Mouse (Mus musculus): ENCODE data around the gene Hoxc12. TPM values are rescaled to one million over a fixed set of nuclear protein-coding genes. Genes with fewer than 3 reads are reported as not detected.

Hoxc12 gene
- polyA plus RNA-seq, 1 experiment from 2014 or later, result not detected

DNA sequence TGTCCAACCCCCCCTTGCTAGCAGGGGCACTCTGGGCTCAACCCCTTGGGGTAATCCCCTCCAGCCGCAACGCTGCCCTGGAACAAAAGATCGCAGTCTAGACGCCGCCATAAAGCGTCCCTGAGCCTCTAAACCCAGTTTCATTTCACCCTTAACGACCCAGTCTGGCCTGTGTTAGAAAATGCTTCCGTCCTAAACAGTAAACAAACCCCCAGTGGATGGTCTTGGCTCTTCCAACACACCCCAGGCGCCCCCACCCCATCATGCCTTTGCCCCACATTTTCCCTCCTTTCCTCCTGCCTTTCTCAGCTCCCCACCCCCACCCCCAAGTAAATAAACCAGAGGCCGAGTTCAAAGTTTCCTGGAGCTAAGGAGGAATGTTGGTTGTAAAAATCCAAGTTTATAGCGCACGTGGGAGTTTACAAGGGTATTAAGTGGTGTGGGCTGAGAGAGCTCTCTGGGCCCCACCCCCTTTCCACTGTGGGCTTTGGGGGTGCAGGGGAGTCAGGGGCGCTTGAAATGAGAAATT lies 23.2 kb downstream of the Hoxc12 start:
- ATAC-seq (ENCODE audit: low FRiP score, low read depth), result no peak
- Histone ChIP-seq H3K9me3 (no peaks in the 10 kb centered on the region), H3K36me3 (no peaks in the 10 kb centered on the region), H3K4me1 (replicated peaks) (no peaks in the 10 kb centered on the region), H3K27ac (replicated peaks) (no peak overlapping the region), H3K4me2 (no peak overlapping the region), H3K27me3 (peaks cover 84% of the 10 kb centered on the region), H3K9ac (no peak overlapping the region), H3K4me3 (no peak overlapping the region)
- 1% methylated on average over 13 of the region's 13 CpGs for WGBS

- peaks cover 94% of the 10 kb centered on the region for H3K27me3 ChIP-seq
- no peaks in the 10 kb centered on the region for H3K9me3 ChIP-seq
- 2% methylated on average over 6 of the region's 6 CpGs for WGBS
- H3K4me3 ChIP-seq, result no peak overlapping the region
- no peaks in the 10 kb centered on the region for H3K36me3 ChIP-seq
- H3K4me2 ChIP-seq, result no peak overlapping the region
- ATAC-seq (ENCODE audit: low FRiP score, low read depth), result no peak
- no peak overlapping the region for H3K9ac ChIP-seq
- H3K27ac ChIP-seq (replicated peaks), result no peak overlapping the region
- no peaks in the 10 kb centered on the region for H3K4me1 ChIP-seq (replicated peaks)
Measured at GRCm38 (mm10) chr15:102961728-102962127, 25.2 kb downstream of the Hoxc12 start.

DNA sequence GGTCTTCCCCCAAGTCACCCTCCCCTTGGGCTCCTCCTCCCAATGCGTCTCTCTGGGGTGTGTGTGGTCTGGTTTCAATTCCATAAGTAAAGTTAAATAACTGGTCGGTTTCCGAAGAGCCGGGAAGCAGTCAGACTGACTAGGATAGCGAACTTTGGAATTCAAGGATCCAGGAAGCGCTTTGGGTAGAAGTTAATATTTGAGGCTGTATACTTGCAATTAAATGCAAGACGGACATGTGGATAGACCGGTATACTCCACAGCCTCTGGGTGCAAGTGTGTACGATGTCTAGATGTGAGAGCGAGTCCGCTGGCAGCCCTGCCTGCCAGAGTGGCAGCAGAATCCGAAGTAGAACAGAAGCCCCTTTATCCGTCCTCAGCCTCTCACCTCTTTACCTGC lies 25.9 kb downstream of the Hoxc12 start:
- peaks cover 94% of the 10 kb centered on the region for H3K27me3 ChIP-seq
- no peak overlapping the region for H3K4me3 ChIP-seq
- no peaks in the 10 kb centered on the region for H3K9me3 ChIP-seq
- 3% methylated on average over 13 of the region's 13 CpGs for WGBS
- no peak overlapping the region for H3K27ac ChIP-seq (replicated peaks)
- no peak overlapping the region for H3K4me2 ChIP-seq
- no peaks in the 10 kb centered on the region for H3K4me1 ChIP-seq (replicated peaks)
- no peak overlapping the region for H3K9ac ChIP-seq
- ATAC-seq (ENCODE audit: low FRiP score, low read depth), result no peak
- no peaks in the 10 kb centered on the region for H3K36me3 ChIP-seq

GRCm38 (mm10) chr15:102963259-102963658 lies 26.7 kb downstream of the Hoxc12 start:
- Histone ChIP-seq H3K27ac (replicated peaks) (no peak overlapping the region), H3K4me1 (replicated peaks) (no peaks in the 10 kb centered on the region), H3K27me3 (peaks cover 93% of the 10 kb centered on the region), H3K4me2 (no peak overlapping the region), H3K9me3 (no peaks in the 10 kb centered on the region), H3K36me3 (no peaks in the 10 kb centered on the region), H3K9ac (no peak overlapping the region), H3K4me3 (no peak overlapping the region)
- WGBS, result 5% methylated on average over 8 of the region's 8 CpGs
- no peak for ATAC-seq (ENCODE audit: low FRiP score, low read depth)

GRCm38 (mm10) chr15:102963671-102964640 lies 27.4 kb downstream of the Hoxc12 start:
- Histone ChIP-seq H3K4me2 (no peak overlapping the region), H3K27ac (replicated peaks) (no peak overlapping the region), H3K9ac (no peak overlapping the region), H3K36me3 (no peaks in the 10 kb centered on the region), H3K27me3 (peaks cover 92% of the 10 kb centered on the region), H3K9me3 (no peaks in the 10 kb centered on the region), H3K4me1 (replicated peaks) (no peaks in the 10 kb centered on the region), H3K4me3 (no peak overlapping the region)
- ATAC-seq (ENCODE audit: low FRiP score, low read depth), result no peak
- 2% methylated on average over 28 of the region's 28 CpGs for WGBS

- H3K4me3 ChIP-seq, result no peak overlapping the region
- ATAC-seq (ENCODE audit: low FRiP score, low read depth), result no peak
- H3K36me3 ChIP-seq, result no peaks in the 10 kb centered on the region
- no peaks in the 10 kb centered on the region for H3K9me3 ChIP-seq
- H3K27me3 ChIP-seq, result peaks cover 95% of the 10 kb centered on the region
- no peak overlapping the region for H3K4me2 ChIP-seq
- H3K27ac ChIP-seq (replicated peaks), result no peak overlapping the region
- no peaks in the 10 kb centered on the region for H3K4me1 ChIP-seq (replicated peaks)
- 4% methylated on average over 26 of the region's 26 CpGs for WGBS
- no peak overlapping the region for H3K9ac ChIP-seq
Measured at GRCm38 (mm10) chr15:102965003-102965891, 28.7 kb downstream of the Hoxc12 start.

DNA sequence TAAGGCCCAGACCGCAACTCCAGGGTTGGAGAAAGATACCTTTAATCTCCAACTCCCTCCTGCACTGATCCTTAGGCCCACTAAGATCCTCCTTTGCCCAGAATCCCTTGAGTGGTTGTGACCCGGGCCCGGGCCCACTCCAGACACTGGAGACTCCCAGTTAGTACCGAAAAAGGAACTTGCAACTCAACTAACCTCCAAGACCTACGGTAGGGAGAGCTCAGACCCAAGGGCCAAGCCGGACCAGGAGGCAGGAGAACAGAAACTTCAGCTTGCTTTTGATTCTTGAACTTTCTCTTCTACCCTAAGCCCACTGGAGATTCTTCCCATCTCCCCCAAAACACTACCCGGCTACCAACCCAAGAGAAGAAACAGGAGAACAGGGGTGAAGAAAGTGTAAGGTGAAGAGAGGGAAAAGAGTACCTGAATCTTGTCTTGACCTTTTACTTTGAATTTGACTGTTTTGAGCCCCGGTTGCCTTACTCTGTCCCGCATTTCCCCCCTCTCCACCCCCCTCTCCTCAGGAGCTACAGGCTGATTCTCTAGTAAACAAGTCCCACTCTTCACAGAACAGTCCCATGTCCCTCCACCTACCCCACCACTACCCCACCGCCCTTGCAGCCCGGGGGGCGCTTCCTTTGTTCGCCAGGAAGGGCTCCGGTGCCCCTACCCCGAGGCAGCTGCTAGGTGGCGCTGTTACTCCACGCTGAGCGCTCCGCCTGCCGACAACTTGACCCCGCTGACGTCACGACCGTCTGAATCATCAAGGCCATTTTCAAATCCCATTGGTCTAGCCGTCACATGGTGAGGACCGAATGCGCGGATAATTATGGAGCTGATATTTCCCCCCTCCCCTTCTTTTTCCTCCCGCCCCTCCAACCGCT lies 29.6 kb downstream of the Hoxc12 start:
- Histone ChIP-seq H3K4me2 (peak overlapping the region; percentile 18; the same call in 1 of the 2 replicates), H3K36me3 (no peaks in the 10 kb centered on the region), H3K27ac (replicated peaks) (no peak overlapping the region), H3K27me3 (peaks cover 96% of the 10 kb centered on the region), H3K9me3 (no peaks in the 10 kb centered on the region), H3K9ac (no peak overlapping the region), H3K4me3 (0 out of 2 replicates have a peak overlapping the region, but pooled peaks have one; percentile 2), H3K4me1 (replicated peaks) (no peaks in the 10 kb centered on the region)
- WGBS, result 3% methylated on average over 29 of the region's 30 CpGs
- ATAC-seq (ENCODE audit: low FRiP score, low read depth), result no peak

GRCm38 (mm10) chr15:102966776-102967311 lies 30.3 kb downstream of the Hoxc12 start, which contains the start of gene Hoxc10:
Gene Hoxc10 (plus strand): TSS chr15:102966796.
- H3K27me3 ChIP-seq, result peaks cover 96% of the 10 kb centered on the region
- peak within 1 kb of the TSS; percentile 18; the same call in 1 of the 2 replicates for H3K4me2 ChIP-seq
- no peak for ATAC-seq (ENCODE audit: low FRiP score, low read depth)
- H3K9me3 ChIP-seq, result no peaks in the 10 kb centered on the region
- H3K4me1 ChIP-seq (replicated peaks), result no peaks in the 10 kb centered on the region
- H3K4me3 ChIP-seq, result 0 out of 2 replicates have a peak within 1 kb of the TSS, but pooled peaks have one; percentile 2
- H3K9ac ChIP-seq, result no peak within 1 kb of the TSS
- H3K36me3 ChIP-seq, result no peaks in the 10 kb centered on the region
- WGBS, result 4% methylated on average over 27 of the region's 27 CpGs
- H3K27ac ChIP-seq (replicated peaks), result no peak within 1 kb of the TSS

GRCm38 (mm10) chr15:102967312-102967510 lies 30.7 kb downstream of the Hoxc12 start, which contains the start of gene Hoxc5:
Gene Hoxc5 (plus strand): TSS chr15:102967443.
- Histone ChIP-seq H3K9me3 (no peaks in the 10 kb centered on the region), H3K4me1 (replicated peaks) (no peaks in the 10 kb centered on the region), H3K27me3 (peaks cover 97% of the 10 kb centered on the region), H3K36me3 (no peaks in the 10 kb centered on the region), H3K4me3 (0 out of 2 replicates have a peak within 1 kb of the TSS, but pooled peaks have one; percentile 2), H3K4me2 (peak within 1 kb of the TSS; percentile 18; the same call in 1 of the 2 replicates), H3K9ac (no peak within 1 kb of the TSS), H3K27ac (replicated peaks) (no peak within 1 kb of the TSS)
- ATAC-seq (ENCODE audit: low FRiP score, low read depth), result no peak
- WGBS, result 3% methylated on average over 12 of the region's 12 CpGs

DNA sequence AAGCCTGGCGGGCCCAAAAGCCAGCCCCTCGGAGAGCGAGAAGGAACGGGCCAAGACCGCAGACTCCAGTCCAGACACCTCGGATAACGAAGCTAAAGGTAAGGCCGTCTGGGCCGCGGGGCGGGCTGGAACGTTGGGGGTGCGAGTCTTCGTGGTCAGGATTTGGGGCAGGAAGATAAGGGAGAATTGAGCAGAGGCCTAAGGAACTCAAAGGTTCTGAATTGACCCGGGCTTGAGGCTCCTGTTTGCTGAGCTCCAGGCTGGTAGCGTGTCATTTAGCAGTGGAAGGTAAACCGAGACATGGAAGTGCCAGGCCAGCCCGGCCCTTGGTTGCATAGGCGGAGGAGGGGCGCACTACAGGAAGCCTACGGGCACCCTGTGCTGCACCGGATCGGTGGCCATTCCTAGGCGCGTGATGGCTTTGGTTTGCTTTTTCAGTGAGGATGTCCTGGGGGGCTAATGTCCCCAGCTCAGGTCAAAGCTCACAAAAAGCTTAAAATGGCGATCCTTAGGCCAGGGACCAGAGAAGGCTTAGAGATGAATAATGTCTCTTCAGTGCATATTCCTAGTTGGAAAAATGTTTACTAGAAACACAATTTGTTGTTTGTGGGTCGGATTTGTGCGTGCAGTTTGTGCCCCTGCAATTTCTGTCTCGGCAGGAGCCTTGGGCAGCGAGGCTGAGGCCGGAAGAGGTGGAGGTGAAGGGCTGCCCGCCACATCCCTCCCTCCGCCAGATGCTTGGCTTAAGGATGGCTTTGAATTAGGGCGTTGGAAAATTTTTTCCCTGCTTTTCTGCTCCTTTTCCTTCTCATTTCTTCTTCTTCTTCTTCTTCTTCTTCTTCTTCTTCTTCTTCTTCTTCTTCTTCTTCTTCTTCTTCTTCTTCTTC lies 31.2 kb downstream of the Hoxc12 start:
- Histone ChIP-seq H3K4me3 (no peak overlapping the region), H3K27me3 (peaks cover 97% of the 10 kb centered on the region)

More for the DNA sequence above, 31.2 kb downstream of the Hoxc12 start:
- no peak overlapping the region for H3K9ac ChIP-seq
- H3K4me2 ChIP-seq, result no peak overlapping the region
- ATAC-seq (ENCODE audit: low FRiP score, low read depth), result no peak
- WGBS, result 3% methylated on average over 34 of the region's 34 CpGs
- no peaks in the 10 kb centered on the region for H3K4me1 ChIP-seq (replicated peaks)
- no peaks in the 10 kb centered on the region for H3K9me3 ChIP-seq
- no peak overlapping the region for H3K27ac ChIP-seq (replicated peaks)
- no peaks in the 10 kb centered on the region for H3K36me3 ChIP-seq

Measured in hindbrain, embryonic 15.5 days (tissue).